Mouse (Mus musculus): ENCODE data around the gene Ttc23. TPM values are rescaled to one million over a fixed set of nuclear protein-coding genes. Genes with fewer than 3 reads are reported as not detected.

Ttc23 gene
- polyA plus RNA-seq, 1 experiment = 1.2 TPM

GRCm38 (mm10) chr7:67626671-67627070, 20.5 kb upstream of the Ttc23 start:
- TF ChIP-seq POLR2A (IDR thresholded peaks at IDR 0.05; ENCODE audit: low read depth, low read length) (no peak), CTCF (IDR thresholded peaks at IDR 0.05; ENCODE audit: extremely low read depth, insufficient read depth, insufficient read length, insufficient replicate concordance) (no peak)
- H3K4me1 ChIP-seq (ENCODE audit: control insufficient read depth, insufficient read depth, insufficient read length) = no peaks in the 10 kb centered on the region
- no peaks in the 10 kb centered on the region for H3K27me3 ChIP-seq (ENCODE audit: control insufficient read depth, insufficient read depth, low read length)
- DNase-seq (ENCODE audit: low read depth in 1 of 2, low spot score in 2 of 2) = no peak
- WGBS = 90% methylated on average over 5 of the region's 5 CpGs
- no peaks in the 10 kb centered on the region for H3K36me3 ChIP-seq (ENCODE audit: control insufficient read depth, insufficient read depth, low read length)
- no peak overlapping the region for H3K27ac ChIP-seq (ENCODE audit: insufficient read depth, low read length)
- H3K4me3 ChIP-seq (ENCODE audit: extremely low read depth, insufficient read depth, insufficient read length) = no peak overlapping the region

- DNase-seq (ENCODE audit: low read depth in 1 of 2, low spot score in 2 of 2) = no peak
- H3K27ac ChIP-seq (ENCODE audit: insufficient read depth, low read length) = no peak overlapping the region
These were observed 17.5 kb upstream of the Ttc23 start for GRCm38 (mm10) chr7:67629681-67630080.

DNA sequence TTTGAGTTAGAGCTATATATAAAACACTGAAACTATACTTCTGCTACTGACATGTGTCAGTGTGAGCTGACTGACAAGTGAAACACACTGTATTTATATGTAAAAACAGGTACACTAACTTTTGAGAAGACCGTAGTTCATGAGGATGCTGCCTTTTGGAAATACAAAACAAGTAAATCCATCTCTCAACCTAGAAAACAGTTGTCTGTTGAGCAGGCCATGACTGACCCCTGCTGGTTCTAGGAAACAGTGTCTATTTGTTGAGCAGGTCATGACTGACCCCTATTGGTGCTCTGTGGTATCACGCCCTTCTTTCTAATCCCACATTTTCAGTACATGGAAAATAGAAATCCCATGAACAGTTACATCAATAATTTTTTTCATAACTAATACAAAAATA, 16.4 kb upstream of the Ttc23 start:
- Histone ChIP-seq H3K4me1 (ENCODE audit: control insufficient read depth, insufficient read depth, insufficient read length) (no peaks in the 10 kb centered on the region), H3K27me3 (ENCODE audit: control insufficient read depth, insufficient read depth, low read length) (no peaks in the 10 kb centered on the region), H3K27ac (ENCODE audit: insufficient read depth, low read length) (no peak overlapping the region), H3K4me3 (ENCODE audit: extremely low read depth, insufficient read depth, insufficient read length) (no peak overlapping the region), H3K36me3 (ENCODE audit: control insufficient read depth, insufficient read depth, low read length) (no peaks in the 10 kb centered on the region; the same call in 1 of the 2 replicates)
- peak; percentile 94; the same call in 1 of the 2 replicates for TF ChIP-seq CTCF (IDR thresholded peaks at IDR 0.05; ENCODE audit: extremely low read depth, insufficient read depth, insufficient read length, insufficient replicate concordance)
- no peak for TF ChIP-seq POLR2A (IDR thresholded peaks at IDR 0.05; ENCODE audit: low read depth, low read length)
- 9% methylated on average over 2 of the region's 2 CpGs for WGBS
- DNase-seq (ENCODE audit: low read depth in 1 of 2, low spot score in 2 of 2) = peak; percentile 47 to 51

More at GRCm38 (mm10) chr7:67629681-67630080, 17.5 kb upstream of the Ttc23 start:
- no peaks in the 10 kb centered on the region; the same call in 1 of the 2 replicates for H3K36me3 ChIP-seq (ENCODE audit: control insufficient read depth, insufficient read depth, low read length)
- no peaks in the 10 kb centered on the region for H3K4me1 ChIP-seq (ENCODE audit: control insufficient read depth, insufficient read depth, insufficient read length)
- H3K27me3 ChIP-seq (ENCODE audit: control insufficient read depth, insufficient read depth, low read length) = no peaks in the 10 kb centered on the region
- WGBS = 84% methylated on average over 5 of the region's 5 CpGs
- H3K4me3 ChIP-seq (ENCODE audit: extremely low read depth, insufficient read depth, insufficient read length) = no peak overlapping the region
- TF ChIP-seq POLR2A (IDR thresholded peaks at IDR 0.05; ENCODE audit: low read depth, low read length) (no peak), CTCF (IDR thresholded peaks at IDR 0.05; ENCODE audit: extremely low read depth, insufficient read depth, insufficient read length, insufficient replicate concordance) (no peak)

GRCm38 (mm10) chr7:67632380-67632779, 14.8 kb upstream of the Ttc23 start:
- no peak for TF ChIP-seq POLR2A (IDR thresholded peaks at IDR 0.05; ENCODE audit: low read depth, low read length)
- TF ChIP-seq CTCF (IDR thresholded peaks at IDR 0.05; ENCODE audit: extremely low read depth, insufficient read depth, insufficient read length, insufficient replicate concordance) = no peak
- Histone ChIP-seq H3K36me3 (ENCODE audit: control insufficient read depth, insufficient read depth, low read length) (no peaks in the 10 kb centered on the region; the same call in 1 of the 2 replicates), H3K27ac (ENCODE audit: insufficient read depth, low read length) (no peak overlapping the region), H3K27me3 (ENCODE audit: control insufficient read depth, insufficient read depth, low read length) (no peaks in the 10 kb centered on the region), H3K4me3 (ENCODE audit: extremely low read depth, insufficient read depth, insufficient read length) (no peak overlapping the region), H3K4me1 (ENCODE audit: control insufficient read depth, insufficient read depth, insufficient read length) (no peaks in the 10 kb centered on the region)
- DNase-seq (ENCODE audit: low read depth in 1 of 2, low spot score in 2 of 2) = no peak
- WGBS = 84% methylated on average over 5 of the region's 5 CpGs

GRCm38 (mm10) chr7:67634210-67634609, 13.0 kb upstream of the Ttc23 start:
- 92% methylated on average over 3 of the region's 3 CpGs for WGBS
- no peak for DNase-seq (ENCODE audit: low read depth in 1 of 2, low spot score in 2 of 2)
- H3K4me3 ChIP-seq (ENCODE audit: extremely low read depth, insufficient read depth, insufficient read length) = no peak overlapping the region
- H3K27ac ChIP-seq (ENCODE audit: insufficient read depth, low read length) = no peak overlapping the region
- no peaks in the 10 kb centered on the region for H3K4me1 ChIP-seq (ENCODE audit: control insufficient read depth, insufficient read depth, insufficient read length)
- TF ChIP-seq POLR2A (IDR thresholded peaks at IDR 0.05; ENCODE audit: low read depth, low read length) (no peak), CTCF (IDR thresholded peaks at IDR 0.05; ENCODE audit: extremely low read depth, insufficient read depth, insufficient read length, insufficient replicate concordance) (no peak)
- H3K27me3 ChIP-seq (ENCODE audit: control insufficient read depth, insufficient read depth, low read length) = no peaks in the 10 kb centered on the region
- peaks cover 1% of the 10 kb centered on the region for H3K36me3 ChIP-seq (ENCODE audit: control insufficient read depth, insufficient read depth, low read length)

DNA sequence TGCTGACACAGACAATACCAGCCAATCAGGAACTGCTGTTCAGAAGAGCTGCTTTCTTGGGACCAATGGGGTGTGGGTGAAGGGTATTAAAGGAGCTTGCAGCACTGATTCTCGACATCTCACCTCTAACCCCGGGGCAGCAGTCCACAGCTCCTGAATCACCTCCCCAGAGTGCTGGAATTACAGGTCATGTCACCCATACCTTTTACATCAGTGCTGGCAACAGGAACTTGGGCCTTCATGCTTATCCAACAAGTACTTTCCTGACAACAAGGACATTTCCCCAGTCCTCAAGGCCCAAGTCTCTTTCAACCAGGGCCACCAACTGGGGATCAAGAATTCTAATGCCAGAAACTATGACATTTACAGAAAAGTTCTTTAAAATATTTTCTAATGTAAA, 11.0 kb upstream of the Ttc23 start:
- Histone ChIP-seq H3K27ac (ENCODE audit: insufficient read depth, low read length) (no peak overlapping the region), H3K4me3 (ENCODE audit: extremely low read depth, insufficient read depth, insufficient read length) (no peak overlapping the region), H3K36me3 (ENCODE audit: control insufficient read depth, insufficient read depth, low read length) (peaks cover 3% of the 10 kb centered on the region), H3K4me1 (ENCODE audit: control insufficient read depth, insufficient read depth, insufficient read length) (no peaks in the 10 kb centered on the region), H3K27me3 (ENCODE audit: control insufficient read depth, insufficient read depth, low read length) (no peaks in the 10 kb centered on the region)
- 85% methylated on average over 2 of the region's 2 CpGs for WGBS
- no peak for DNase-seq (ENCODE audit: low read depth in 1 of 2, low spot score in 2 of 2)
- TF ChIP-seq POLR2A (IDR thresholded peaks at IDR 0.05; ENCODE audit: low read depth, low read length) (no peak), CTCF (IDR thresholded peaks at IDR 0.05; ENCODE audit: extremely low read depth, insufficient read depth, insufficient read length, insufficient replicate concordance) (no peak)

- Histone ChIP-seq H3K27me3 (ENCODE audit: control insufficient read depth, insufficient read depth, low read length) (no peaks in the 10 kb centered on the region), H3K4me3 (ENCODE audit: extremely low read depth, insufficient read depth, insufficient read length) (no peak overlapping the region), H3K36me3 (ENCODE audit: control insufficient read depth, insufficient read depth, low read length) (peaks cover 3% of the 10 kb centered on the region), H3K4me1 (ENCODE audit: control insufficient read depth, insufficient read depth, insufficient read length) (no peaks in the 10 kb centered on the region), H3K27ac (ENCODE audit: insufficient read depth, low read length) (no peak overlapping the region)
- no peak for TF ChIP-seq CTCF (IDR thresholded peaks at IDR 0.05; ENCODE audit: extremely low read depth, insufficient read depth, insufficient read length, insufficient replicate concordance)
- no peak for TF ChIP-seq POLR2A (IDR thresholded peaks at IDR 0.05; ENCODE audit: low read depth, low read length)
- 92% methylated on average over 3 of the region's 3 CpGs for WGBS
- no peak for DNase-seq (ENCODE audit: low read depth in 1 of 2, low spot score in 2 of 2)
These were observed 8.2 kb upstream of the Ttc23 start for GRCm38 (mm10) chr7:67639006-67639405.

All from spleen, adult 2 months (tissue).